Mouse (Mus musculus) layer of hippocampus, adult 8-10 months (tissue): Measurements from ENCODE around the gene Vps72. TPM values are rescaled to one million over a fixed set of nuclear protein-coding genes. Genes with fewer than 3 reads are reported as not detected.
"Not testable (repeated sequence)": the region's sequence is repeated elsewhere in the genome, so short reads cannot be mapped to it uniquely, and the experiment has no call there.

Experiments
- DNase-seq, 2 experiments: peaks; one replicate each; pipeline ENCODE4 v3.0.0; 2022; ENCODE audit warnings: low spot score in 2 of 2
- total RNA-seq, 4 experiments: library from RNA; stranded (reverse); gene quantifications; 2 replicates each; pipeline ENCODE4 v1.2.4; 2022

The Vps72 gene
- total RNA-seq = 10 to 100 TPM; 36.9 to 45.8 (median 43.4) TPM

GRCm38 (mm10) chr3:95110911-95111726 lies at the start of gene Vps72:
Gene Vps72 (plus strand): TSS chr3:95111022.
- peak; percentile 82 to 88 for DNase-seq

- DNase-seq = no peak
These were observed 47.1 kb upstream of the Vps72 start for GRCm38 (mm10) chr3:95063741-95064140.

- no peak for DNase-seq
These were observed 45.3 kb upstream of the Vps72 start for GRCm38 (mm10) chr3:95065553-95065952.

- DNase-seq = no peak
These were observed 44.7 kb upstream of the Vps72 start for GRCm38 (mm10) chr3:95066095-95066494.

- DNase-seq = no peak
These were observed 44.3 kb upstream of the Vps72 start for GRCm38 (mm10) chr3:95066570-95066969.

GRCm38 (mm10) chr3:95071606-95072005 lies 39.2 kb upstream of the Vps72 start:
- DNase-seq = no peak

GRCm38 (mm10) chr3:95088071-95088470 lies 22.8 kb upstream of the Vps72 start:
- DNase-seq = no peak

- DNase-seq = no peak
These were observed 10.0 kb upstream of the Vps72 start for GRCm38 (mm10) chr3:95100854-95101253.

GRCm38 (mm10) chr3:95105121-95105520 lies 5.7 kb upstream of the Vps72 start:
- DNase-seq = peak; percentile 51 to 52

GRCm38 (mm10) chr3:95105586-95106337 lies 5.1 kb upstream of the Vps72 start:
- DNase-seq = no peak

- DNase-seq = peak; percentile 96
These were observed 4.3 kb upstream of the Vps72 start, which contains the start of gene Pip5k1a for GRCm38 (mm10) chr3:95106338-95107117. Gene Pip5k1a (minus strand): TSS chr3:95106930.

- DNase-seq = not testable (repeated sequence)
These were observed 3.5 kb upstream of the Vps72 start for GRCm38 (mm10) chr3:95107308-95107707.

- no peak for DNase-seq
These were observed 2.9 kb upstream of the Vps72 start for GRCm38 (mm10) chr3:95107898-95108297.

- DNase-seq = no peak
These were observed 1.9 kb downstream of the Vps72 start for GRCm38 (mm10) chr3:95112760-95113159.

- DNase-seq = no peak
These were observed 6.9 kb downstream of the Vps72 start for GRCm38 (mm10) chr3:95117751-95118150.

- no peak for DNase-seq
These were observed 10.8 kb downstream of the Vps72 start for GRCm38 (mm10) chr3:95121580-95121979.

GRCm38 (mm10) chr3:95124246-95124645 lies 13.4 kb downstream of the Vps72 start, which contains the start of gene Tmod4:
Gene Tmod4 (plus strand): TSS chr3:95124476.
- no peak for DNase-seq

GRCm38 (mm10) chr3:95124972-95125371 lies 14.2 kb downstream of the Vps72 start:
- no peak for DNase-seq

- no peak for DNase-seq
These were observed 18.4 kb downstream of the Vps72 start for GRCm38 (mm10) chr3:95129226-95129651.

- no peak for DNase-seq
These were observed 19.3 kb downstream of the Vps72 start for GRCm38 (mm10) chr3:95130081-95130480.

- not testable (repeated sequence) for DNase-seq
These were observed 21.6 kb downstream of the Vps72 start for GRCm38 (mm10) chr3:95132389-95132788.
